Mouse (Mus musculus) monocyte, adult 5-6 weeks (primary cell): Measurements from ENCODE around the gene Naglu. TPM values are rescaled to one million over a fixed set of nuclear protein-coding genes. Genes with fewer than 3 reads are reported as not detected.

Source experiments
- ATAC-seq: fragments of 153-309, 156-312 bp; replicated peaks from 2 replicates; pipeline ENCODE4 v1.8.0; 2017; ENCODE audit warnings: mild to moderate bottlenecking; ENCODE audit not compliant: low TSS enrichment, insufficient number of reproducible peaks, severe bottlenecking, poor library complexity, low FRiP score
- total RNA-seq: library from RNA; stranded (forward); fragments of 200-1000, 200-491, 200-594 nt; gene quantifications from 3 replicates; pipeline ENCODE4 v1.2.3, GENCODE M21; 2017

Gene Naglu
- total RNA-seq, result 5.6 to 14.8 TPM (median 9.9 TPM) in 3 replicates

- peak; percentile 88 for ATAC-seq
Measured at GRCm38 (mm10) chr11:101069391-101070188, at the start of gene Naglu. Naglu (plus strand) TSS chr11:101070012.

- no peak for ATAC-seq
Measured at GRCm38 (mm10) chr11:101023371-101023770, 46.4 kb upstream of the Naglu start.

GRCm38 (mm10) chr11:101024001-101024400, 45.8 kb upstream of the Naglu start:
- ATAC-seq, result no peak

- no peak for ATAC-seq
Measured at GRCm38 (mm10) chr11:101027121-101027520, 42.7 kb upstream of the Naglu start.

GRCm38 (mm10) chr11:101029320-101029719, 40.5 kb upstream of the Naglu start:
- ATAC-seq, result no peak

- ATAC-seq, result no peak
Measured at GRCm38 (mm10) chr11:101030136-101030807, 39.5 kb upstream of the Naglu start.

- ATAC-seq, result no peak
Measured at GRCm38 (mm10) chr11:101030808-101031156, 39.0 kb upstream of the Naglu start.

GRCm38 (mm10) chr11:101031470-101031869, 38.3 kb upstream of the Naglu start:
- no peak for ATAC-seq

GRCm38 (mm10) chr11:101033856-101034500, 35.8 kb upstream of the Naglu start:
- ATAC-seq, result no peak

- ATAC-seq, result no peak
Measured at GRCm38 (mm10) chr11:101034614-101035327, 35.0 kb upstream of the Naglu start.

GRCm38 (mm10) chr11:101035328-101035695, 34.5 kb upstream of the Naglu start:
- no peak for ATAC-seq

GRCm38 (mm10) chr11:101037795-101038194, 32.0 kb upstream of the Naglu start:
- no peak for ATAC-seq

- no peak for ATAC-seq
Measured at GRCm38 (mm10) chr11:101045826-101046225, 24.0 kb upstream of the Naglu start.

GRCm38 (mm10) chr11:101046440-101046839, 23.4 kb upstream of the Naglu start:
- ATAC-seq, result no peak

GRCm38 (mm10) chr11:101047502-101047901, 22.3 kb upstream of the Naglu start:
- no peak for ATAC-seq

GRCm38 (mm10) chr11:101050359-101050758, 19.5 kb upstream of the Naglu start:
- ATAC-seq, result no peak

- no peak for ATAC-seq
Measured at GRCm38 (mm10) chr11:101051051-101051493, 18.7 kb upstream of the Naglu start.

GRCm38 (mm10) chr11:101051617-101052016, 18.2 kb upstream of the Naglu start:
- no peak for ATAC-seq
